Mouse (Mus musculus) hindbrain, embryonic 15.5 days (tissue): Measurements from ENCODE around the gene Alkal2. TPM values are rescaled to one million over a fixed set of nuclear protein-coding genes. Genes with fewer than 3 reads are reported as not detected.

Experiments
- ATAC-seq: fragments of 200-750 bp; cut with Nextera tagmentation; 2 replicates; pipeline ENCODE4 v1.8.0; 2017; ENCODE audit warnings: low read depth, moderate number of reproducible peaks, moderate TSS enrichment; ENCODE audit not compliant: low FRiP score
- H3K27ac ChIP-seq: fragments of 300-500 bp; sonication (generic); replicated peaks from 2 replicates; pipeline ENCODE4 v1.5.1; 2015; ENCODE audit warnings: mild to moderate bottlenecking, inconsistent platforms
- H3K27me3 ChIP-seq: fragments of 300-500 bp; sonication (generic); 2 replicates; pipeline ENCODE4 v1.6.1; 2015; ENCODE audit warnings: control low read depth, inconsistent platforms
- H3K36me3 ChIP-seq: fragments of 300-500 bp; sonication (generic); 2 replicates; pipeline ENCODE4 v1.6.1; 2015; ENCODE audit warnings: control low read depth, inconsistent platforms
- H3K4me1 ChIP-seq: fragments of 300-500 bp; sonication (generic); replicated peaks from 2 replicates; pipeline ENCODE4 v1.6.1; 2015; ENCODE audit warnings: control low read depth, inconsistent platforms
- H3K4me2 ChIP-seq: fragments of 300-500 bp; sonication (generic); 2 replicates; pipeline ENCODE4 v1.6.1; 2015; ENCODE audit warnings: moderate library complexity, mild to moderate bottlenecking, inconsistent platforms
- H3K4me3 ChIP-seq: fragments of 300-500 bp; sonication (generic); 2 replicates; pipeline ENCODE4 v1.5.1; 2015; ENCODE audit warnings: mild to moderate bottlenecking, inconsistent platforms
- H3K9ac ChIP-seq: fragments of 300-500 bp; sonication (generic); 2 replicates; pipeline ENCODE4 v1.6.1; 2015; ENCODE audit warnings: inconsistent platforms
- H3K9me3 ChIP-seq: fragments of 300-500 bp; sonication (generic); 2 replicates; pipeline ENCODE4 v1.6.1; 2016; ENCODE audit warnings: control low read depth, inconsistent platforms
- WGBS: fragments of 180-500 bp; shearing (Covaris S2); methylation state at CpG from one replicate; pipeline ENCODE4 v1.1.7; 2015; 5-methylcytosine and 5-hydroxymethylcytosine counted together
- polyA plus RNA-seq: library from polyadenylated mRNA; unstranded; fragments of >200 nt; fragmentation: Nextera tagmentation; extraction: Ambion mirVana; gene quantifications from 2 replicates; pipeline ENCODE4 v1.2.1, GENCODE M21; 2015

The Alkal2 gene
- polyA plus RNA-seq = 0.83 and 1.4 TPM in 2 replicates

DNA sequence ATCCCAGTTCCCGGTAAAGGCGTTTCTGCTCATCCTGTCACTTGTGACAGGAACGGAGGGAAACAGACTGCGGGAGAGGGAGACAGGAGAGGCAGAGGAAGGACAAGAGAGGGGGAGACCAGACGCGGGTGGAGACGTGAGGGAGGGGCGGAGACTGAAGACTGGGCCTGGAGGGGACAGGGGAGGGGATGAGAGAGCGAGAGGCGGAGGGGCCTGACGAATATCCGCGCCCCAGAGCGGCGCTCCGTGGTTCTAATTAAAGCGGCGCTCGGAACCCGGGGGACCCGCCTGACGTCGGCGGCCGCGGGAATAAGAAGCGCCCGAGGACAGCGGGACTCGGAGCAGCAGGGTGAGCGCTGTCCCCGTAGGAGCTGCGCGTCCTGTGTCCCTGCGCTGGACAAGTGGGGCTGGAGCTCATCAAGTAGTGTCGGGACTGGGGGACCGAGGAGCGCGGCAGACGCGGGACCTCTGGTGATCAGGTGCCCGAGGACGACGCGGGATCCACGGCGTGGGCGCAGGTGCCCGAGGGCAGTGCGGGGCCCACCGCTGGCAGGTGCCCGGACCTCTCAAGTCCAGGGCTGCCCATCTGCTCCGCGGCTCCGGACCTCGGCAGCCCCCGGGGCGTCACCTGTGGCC, at the start of gene Alkal2:
Gene Alkal2, plus strand, starts transcription at position 337 of the 636 bp plus-strand sequence.
- H3K27me3 ChIP-seq = peaks cover 39% of the 10 kb centered on the region
- H3K4me3 ChIP-seq = peak within 1 kb of the TSS; percentile 53
- peak within 1 kb of the TSS; percentile 99 for H3K4me2 ChIP-seq
- H3K36me3 ChIP-seq = no peaks in the 10 kb centered on the region
- no peaks in the 10 kb centered on the region for H3K9me3 ChIP-seq
- peak within 1 kb of the TSS; percentile 42 for H3K9ac ChIP-seq
- peak; percentile 77 for ATAC-seq
- peaks cover 12% of the 10 kb centered on the region for H3K4me1 ChIP-seq
- under 1% methylated on average over 54 of the region's 58 CpGs for WGBS
- H3K27ac ChIP-seq = no peak within 1 kb of the TSS

DNA sequence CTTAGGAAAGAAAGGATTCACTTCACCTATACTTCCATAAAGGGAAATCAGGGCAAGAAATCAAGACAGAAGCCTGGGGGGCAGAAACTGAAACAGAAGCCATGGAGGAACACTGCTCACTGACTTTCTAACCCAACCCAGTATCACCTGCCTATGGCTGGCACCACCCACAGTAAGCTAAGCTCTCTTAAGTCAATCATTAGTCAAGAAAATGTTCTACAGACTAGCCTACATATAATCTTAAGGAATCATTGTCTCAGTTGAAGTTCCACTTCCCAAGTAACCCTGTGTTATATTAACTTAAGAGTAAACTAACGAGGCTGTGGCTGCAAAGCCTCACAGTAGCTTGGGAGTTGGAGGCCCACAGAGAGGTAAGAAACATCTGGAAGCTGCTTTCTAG, 35.6 kb upstream of the Alkal2 start:
- no peak overlapping the region for H3K4me2 ChIP-seq
- H3K27me3 ChIP-seq = no peaks in the 10 kb centered on the region
- H3K4me1 ChIP-seq = 0 out of 2 replicates have a peak, but pooled peaks cover 2% of the 10 kb centered on the region
- no peak overlapping the region for H3K9ac ChIP-seq
- ATAC-seq = no peak
- H3K4me3 ChIP-seq = no peak overlapping the region
- no peaks in the 10 kb centered on the region for H3K36me3 ChIP-seq
- no peak overlapping the region for H3K27ac ChIP-seq
- H3K9me3 ChIP-seq = no peaks in the 10 kb centered on the region
- 78% methylated on average over 1 of the region's 1 CpGs for WGBS

DNA sequence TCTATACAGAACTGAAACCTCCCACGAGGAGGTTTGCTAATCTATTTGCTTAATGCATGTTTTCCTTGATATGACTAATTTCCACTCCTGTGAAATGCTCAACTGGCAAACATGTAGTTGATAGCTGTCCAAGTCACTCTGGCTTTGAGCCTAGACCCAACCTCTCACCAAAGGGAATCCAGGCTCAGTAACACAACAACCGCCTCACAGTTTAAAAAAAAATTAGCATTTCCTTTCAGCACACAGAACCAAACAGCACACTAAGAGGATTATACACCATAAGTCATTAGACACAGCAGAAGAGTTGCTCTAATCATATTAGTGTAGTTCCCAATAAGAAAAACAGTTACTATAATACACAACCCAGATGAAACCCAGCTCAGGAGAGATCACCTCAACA, 33.2 kb upstream of the Alkal2 start:
- Histone ChIP-seq H3K27me3 (no peaks in the 10 kb centered on the region), H3K36me3 (no peaks in the 10 kb centered on the region), H3K4me1 (0 out of 2 replicates have a peak, but pooled peaks cover 2% of the 10 kb centered on the region), H3K9ac (no peak overlapping the region), H3K9me3 (no peaks in the 10 kb centered on the region), H3K27ac (no peak overlapping the region), H3K4me2 (no peak overlapping the region), H3K4me3 (no peak overlapping the region)
- peak; percentile 63; the same call in 1 of the 2 replicates for ATAC-seq
- 51% methylated on average over 2 of the region's 2 CpGs for WGBS

DNA sequence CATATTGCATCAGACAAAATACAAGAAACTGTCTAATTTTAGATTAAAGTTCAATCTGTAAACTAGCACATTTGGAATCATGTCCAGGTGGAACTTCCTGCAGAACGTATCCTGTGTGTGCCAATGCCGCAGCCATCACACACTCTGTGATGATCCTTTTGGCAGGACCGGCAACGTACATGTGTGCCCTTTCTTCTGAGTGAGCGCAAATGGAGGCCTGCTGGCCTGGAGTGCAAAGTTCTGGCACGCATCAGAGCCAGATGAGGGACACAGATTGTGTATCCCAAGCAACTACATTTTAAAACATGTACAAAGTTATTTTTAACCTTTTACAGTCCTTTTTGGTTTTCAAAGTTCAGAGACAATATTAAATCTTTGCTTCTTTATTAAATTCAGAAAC, 32.3 kb upstream of the Alkal2 start:
- WGBS = 64% methylated on average over 6 of the region's 6 CpGs
- Histone ChIP-seq H3K9ac (no peak overlapping the region), H3K4me3 (no peak overlapping the region), H3K4me2 (no peak overlapping the region), H3K27ac (no peak overlapping the region), H3K9me3 (no peaks in the 10 kb centered on the region), H3K4me1 (0 out of 2 replicates have a peak, but pooled peaks cover 2% of the 10 kb centered on the region), H3K27me3 (no peaks in the 10 kb centered on the region), H3K36me3 (no peaks in the 10 kb centered on the region)
- no peak for ATAC-seq

DNA sequence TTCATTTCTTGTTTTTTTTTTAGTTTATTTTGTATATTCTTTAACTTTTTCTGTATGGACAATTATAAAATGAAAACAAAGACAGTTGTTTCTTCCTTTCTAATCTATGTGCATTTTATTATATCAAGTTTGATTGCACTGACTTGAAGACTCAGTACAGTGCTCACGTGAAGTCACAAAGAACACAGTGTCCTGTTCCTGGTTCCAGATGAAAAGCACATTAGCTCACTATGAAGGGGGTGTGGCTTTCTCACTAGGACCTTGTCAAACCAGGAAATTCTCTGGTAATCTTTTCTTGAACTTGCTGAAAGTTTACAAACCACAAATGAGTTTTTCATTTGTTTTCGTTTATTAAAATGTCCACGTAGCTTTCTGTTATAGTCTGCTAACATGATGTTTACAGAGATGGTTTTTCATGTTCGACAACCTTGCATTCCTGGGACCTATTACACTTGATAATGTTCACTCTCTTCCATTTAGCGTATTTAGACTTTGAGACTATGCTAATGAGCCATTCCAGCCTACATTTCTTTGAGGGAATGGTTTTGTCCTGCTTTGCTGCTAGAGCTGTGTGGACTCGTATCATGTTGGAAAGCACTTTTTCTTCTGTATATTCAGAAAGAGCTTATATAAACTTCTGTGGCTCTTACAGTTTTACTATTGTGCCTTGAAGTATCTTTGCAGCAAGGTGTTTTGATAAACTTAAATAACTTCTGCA, 28.5 kb upstream of the Alkal2 start:
- 79% methylated on average over 6 of the region's 6 CpGs for WGBS
- H3K4me2 ChIP-seq = no peak overlapping the region
- no peak overlapping the region for H3K9ac ChIP-seq
- no peak overlapping the region for H3K4me3 ChIP-seq
- no peak for ATAC-seq
- H3K27me3 ChIP-seq = no peaks in the 10 kb centered on the region
- 0 out of 2 replicates have a peak, but pooled peaks cover 2% of the 10 kb centered on the region for H3K4me1 ChIP-seq
- H3K27ac ChIP-seq = no peak overlapping the region
- no peaks in the 10 kb centered on the region for H3K9me3 ChIP-seq
- H3K36me3 ChIP-seq = no peaks in the 10 kb centered on the region

DNA sequence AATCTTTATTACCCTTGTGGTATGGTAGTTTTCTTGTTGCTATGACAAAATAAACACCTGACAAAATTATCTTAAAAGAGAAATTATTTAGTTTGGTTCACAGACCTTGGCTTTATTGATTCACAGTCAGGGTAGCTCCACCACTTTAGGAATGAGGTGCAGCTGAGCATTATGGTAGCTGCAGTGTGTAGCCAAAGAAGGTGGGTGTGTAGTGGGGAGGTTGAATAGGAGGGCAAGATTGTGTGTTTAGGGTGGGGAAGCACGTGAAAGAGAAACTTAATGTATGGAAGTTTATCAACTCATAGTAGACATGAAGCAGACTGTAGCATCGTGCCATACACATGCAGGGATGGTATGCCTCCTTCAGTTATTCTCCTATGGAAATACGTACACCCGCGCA, 27.9 kb upstream of the Alkal2 start:
- 0 out of 2 replicates have a peak, but pooled peaks cover 2% of the 10 kb centered on the region for H3K4me1 ChIP-seq
- H3K4me3 ChIP-seq = no peak overlapping the region
- 96% methylated on average over 5 of the region's 5 CpGs for WGBS
- no peak overlapping the region for H3K4me2 ChIP-seq
- H3K36me3 ChIP-seq = no peaks in the 10 kb centered on the region
- H3K9ac ChIP-seq = no peak overlapping the region
- ATAC-seq = no peak
- H3K27ac ChIP-seq = no peak overlapping the region
- no peaks in the 10 kb centered on the region for H3K27me3 ChIP-seq
- H3K9me3 ChIP-seq = no peaks in the 10 kb centered on the region

DNA sequence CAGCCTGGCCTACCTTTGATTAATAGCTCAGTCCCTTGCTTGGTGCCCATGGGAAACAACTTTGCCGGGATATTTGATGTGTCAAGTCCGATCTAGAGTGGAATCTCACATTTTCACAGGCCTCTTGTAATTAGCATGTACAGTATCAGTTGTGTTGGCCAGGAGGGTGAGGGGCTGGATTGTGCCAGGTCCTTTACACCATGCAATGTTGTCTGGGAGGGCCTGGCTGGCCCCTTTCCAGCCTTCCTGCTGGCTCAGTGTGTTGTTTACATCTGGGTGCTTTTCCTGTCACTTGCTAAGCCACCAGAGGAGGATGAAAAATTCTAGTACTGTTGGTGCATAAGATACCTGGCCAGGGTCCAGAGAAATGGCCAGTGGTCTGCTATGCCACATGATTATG, 19.8 kb upstream of the Alkal2 start:
- H3K4me1 ChIP-seq = no peaks in the 10 kb centered on the region

DNA sequence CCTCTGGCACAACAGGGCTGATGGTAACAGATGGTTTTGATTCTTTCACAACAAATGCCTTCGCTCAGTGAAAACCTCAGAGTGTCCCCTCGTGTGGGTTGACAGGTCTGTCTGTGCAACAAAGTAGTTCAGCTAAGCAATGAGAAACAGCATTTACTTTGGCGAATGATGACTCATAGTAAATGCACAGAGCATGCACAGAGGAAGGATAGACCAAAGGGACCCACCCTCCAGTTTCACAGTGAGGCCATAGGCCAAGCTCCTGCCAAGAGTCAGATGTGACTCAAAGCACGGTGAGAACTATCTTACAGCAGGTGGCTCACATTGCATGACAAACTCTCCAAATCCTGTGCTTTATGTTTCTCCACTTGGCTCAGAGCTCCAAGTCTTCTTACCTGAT, 18.3 kb upstream of the Alkal2 start:
- Histone ChIP-seq H3K27ac (no peak overlapping the region), H3K27me3 (no peaks in the 10 kb centered on the region), H3K4me3 (no peak overlapping the region), H3K36me3 (no peaks in the 10 kb centered on the region), H3K4me1 (no peaks in the 10 kb centered on the region), H3K4me2 (no peak overlapping the region), H3K9ac (no peak overlapping the region), H3K9me3 (no peaks in the 10 kb centered on the region)
- 81% methylated on average over 4 of the region's 4 CpGs for WGBS
- no peak for ATAC-seq

More for the DNA sequence above, 19.8 kb upstream of the Alkal2 start:
- ATAC-seq = peak; percentile 71; the same call in 1 of the 2 replicates
- Histone ChIP-seq H3K9ac (no peak overlapping the region), H3K27me3 (no peaks in the 10 kb centered on the region), H3K4me3 (no peak overlapping the region), H3K36me3 (no peaks in the 10 kb centered on the region), H3K9me3 (no peaks in the 10 kb centered on the region), H3K27ac (no peak overlapping the region), H3K4me2 (no peak overlapping the region)
- WGBS = 44% methylated on average over 2 of the region's 2 CpGs

DNA sequence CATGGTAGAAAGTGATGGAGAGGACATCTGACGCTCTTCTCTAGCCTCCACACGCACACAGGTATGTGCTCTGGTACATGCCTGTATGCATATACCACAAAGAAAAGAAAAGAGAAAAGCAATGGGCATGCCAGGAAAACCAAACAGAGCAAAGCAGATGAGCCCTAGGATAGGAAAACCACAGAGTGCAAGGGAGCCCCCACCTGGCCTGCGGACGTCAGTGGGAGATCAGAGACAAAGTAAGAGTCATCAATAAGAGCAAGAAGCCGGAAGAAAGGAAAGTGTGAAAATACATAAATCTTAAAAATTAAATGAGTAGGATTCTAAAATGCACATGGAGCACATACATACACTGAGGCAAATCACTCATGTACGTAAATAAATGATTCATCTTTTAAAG, 4.7 kb upstream of the Alkal2 start:
- Histone ChIP-seq H3K9ac (no peak overlapping the region), H3K4me2 (no peak overlapping the region), H3K4me3 (no peak overlapping the region), H3K9me3 (no peaks in the 10 kb centered on the region), H3K4me1 (peaks cover 7% of the 10 kb centered on the region), H3K36me3 (no peaks in the 10 kb centered on the region), H3K27me3 (peaks cover 28% of the 10 kb centered on the region), H3K27ac (no peak overlapping the region)
- WGBS = 72% methylated on average over 6 of the region's 6 CpGs
- no peak for ATAC-seq

DNA sequence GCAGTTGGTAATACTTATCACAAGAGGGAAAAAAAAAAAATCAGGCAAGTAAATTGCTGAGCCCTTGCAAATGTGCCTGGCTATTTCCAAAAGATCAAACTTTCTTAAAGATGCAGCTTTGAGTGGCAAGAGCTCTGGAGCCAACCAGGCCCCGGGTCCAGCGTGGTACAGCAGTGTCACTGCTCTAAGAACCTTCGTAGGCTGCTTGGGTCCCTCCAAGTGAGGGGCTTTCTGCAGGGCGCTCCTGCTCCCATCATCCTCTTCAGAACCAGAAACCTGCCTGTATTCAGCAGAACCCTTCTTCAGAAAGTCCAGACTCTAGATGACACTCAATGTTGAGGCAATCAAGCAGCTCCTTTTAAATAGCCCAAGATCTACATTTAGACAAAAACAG, 533 bp upstream of the Alkal2 start:
- Histone ChIP-seq H3K27ac (no peak overlapping the region), H3K4me2 (peak overlapping the region; percentile 99), H3K4me3 (peak overlapping the region; percentile 53), H3K9me3 (no peaks in the 10 kb centered on the region), H3K36me3 (no peaks in the 10 kb centered on the region), H3K27me3 (peaks cover 39% of the 10 kb centered on the region), H3K4me1 (peaks cover 12% of the 10 kb centered on the region), H3K9ac (no peak overlapping the region; the same call in 1 of the 2 replicates)
- no peak for ATAC-seq
- 23% methylated on average over 4 of the region's 4 CpGs for WGBS

DNA sequence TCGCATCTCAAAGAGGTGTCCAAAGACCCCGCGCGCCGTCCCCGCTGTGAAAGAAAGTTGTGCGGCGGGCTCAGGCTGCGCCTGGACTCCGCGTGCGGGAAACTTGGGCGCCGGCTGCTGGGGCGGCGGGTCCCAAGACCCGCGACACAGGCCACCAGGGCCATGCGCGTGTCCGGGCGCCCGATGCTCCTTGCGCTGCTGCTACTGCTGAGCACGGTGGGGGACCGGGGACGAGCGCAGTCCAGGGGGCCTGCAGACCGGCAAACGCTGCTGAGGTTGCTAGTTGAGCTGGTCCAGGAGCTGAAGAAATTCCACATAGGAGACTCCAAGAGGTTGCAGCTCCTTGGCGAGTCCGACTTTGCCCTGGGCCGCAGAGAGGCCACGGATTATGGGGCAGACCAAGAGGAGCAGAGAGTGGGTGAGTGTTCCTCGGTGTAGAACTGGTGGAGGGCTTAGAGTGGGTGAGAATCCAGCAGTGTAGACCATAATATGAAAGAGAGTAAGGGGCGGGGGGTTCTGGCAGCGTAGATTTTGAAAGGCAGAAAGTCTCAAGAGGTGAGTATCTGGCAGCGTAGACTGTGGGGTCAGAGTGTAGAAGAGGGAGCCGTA, 604 bp downstream of the Alkal2 start:
- Histone ChIP-seq H3K27ac (no peak overlapping the region), H3K4me1 (peaks cover 12% of the 10 kb centered on the region), H3K9me3 (no peaks in the 10 kb centered on the region), H3K9ac (peak overlapping the region; percentile 42), H3K36me3 (no peaks in the 10 kb centered on the region), H3K4me3 (peak overlapping the region; percentile 53), H3K27me3 (peaks cover 39% of the 10 kb centered on the region), H3K4me2 (peak overlapping the region; percentile 99)
- peak; percentile 79; the same call in 1 of the 2 replicates for ATAC-seq
- 8% methylated on average over 39 of the region's 39 CpGs for WGBS

DNA sequence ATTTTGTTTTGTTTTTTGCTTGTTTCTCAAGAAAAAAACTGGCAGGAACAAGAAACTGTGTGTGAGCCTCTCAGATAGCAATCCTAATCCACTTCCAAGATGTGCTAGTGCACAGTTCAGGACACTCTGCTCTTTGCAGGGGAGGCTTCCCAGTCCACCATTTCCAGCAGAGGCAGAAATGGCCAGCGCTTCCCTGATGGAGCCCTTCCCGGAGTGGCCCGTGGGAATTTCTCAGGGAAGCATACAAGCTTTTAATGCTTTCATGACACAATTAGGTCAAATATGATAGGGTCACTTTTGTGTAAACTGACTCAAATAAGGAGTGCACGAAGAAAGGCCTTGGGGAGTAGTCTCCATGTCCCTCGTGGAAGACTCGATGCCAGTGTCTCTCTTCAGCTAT, 1.8 kb downstream of the Alkal2 start:
- H3K4me3 ChIP-seq = no peak overlapping the region
- H3K9ac ChIP-seq = no peak overlapping the region
- peaks cover 12% of the 10 kb centered on the region for H3K4me1 ChIP-seq
- H3K27ac ChIP-seq = no peak overlapping the region
- 80% methylated on average over 6 of the region's 6 CpGs for WGBS
- peaks cover 36% of the 10 kb centered on the region for H3K27me3 ChIP-seq
- H3K36me3 ChIP-seq = no peaks in the 10 kb centered on the region
- H3K4me2 ChIP-seq = no peak overlapping the region
- H3K9me3 ChIP-seq = no peaks in the 10 kb centered on the region
- no peak for ATAC-seq
